Mouse (Mus musculus) spleen, postnatal 10 days (tissue): Measurements from ENCODE around the gene Frmpd4.
A peak's percentile ranks its signal among the peaks of the same experiment; 100 is the strongest.

ENCODE experiments used
- DNase-seq, 2 experiments: peaks; one replicate each; pipeline ENCODE4 v3.0.0; 2021 to 2022; ENCODE audit warnings: low spot score in 2 of 2

Frmpd4 gene

DNA sequence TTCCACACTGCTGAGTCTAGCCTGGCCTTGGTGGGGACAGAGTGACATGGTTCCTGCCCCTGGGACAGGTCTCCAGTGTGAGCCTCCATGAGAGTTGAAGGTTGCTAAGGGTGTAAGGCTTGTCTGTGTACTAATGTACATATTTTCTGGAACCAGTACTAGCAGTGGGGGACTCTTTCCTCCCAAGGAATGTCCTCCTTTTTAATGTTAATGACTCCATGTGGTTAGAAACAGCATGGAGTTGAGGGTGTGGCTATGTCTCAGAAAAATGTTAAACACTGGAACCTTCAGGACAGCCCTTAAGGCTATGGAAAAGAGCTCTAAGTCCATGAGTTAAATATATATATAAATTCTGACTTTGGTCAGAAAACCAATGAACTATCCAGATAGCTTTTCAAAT lies 436.0 kb downstream of the Frmpd4 start:
- DNase-seq, result no peak

DNA sequence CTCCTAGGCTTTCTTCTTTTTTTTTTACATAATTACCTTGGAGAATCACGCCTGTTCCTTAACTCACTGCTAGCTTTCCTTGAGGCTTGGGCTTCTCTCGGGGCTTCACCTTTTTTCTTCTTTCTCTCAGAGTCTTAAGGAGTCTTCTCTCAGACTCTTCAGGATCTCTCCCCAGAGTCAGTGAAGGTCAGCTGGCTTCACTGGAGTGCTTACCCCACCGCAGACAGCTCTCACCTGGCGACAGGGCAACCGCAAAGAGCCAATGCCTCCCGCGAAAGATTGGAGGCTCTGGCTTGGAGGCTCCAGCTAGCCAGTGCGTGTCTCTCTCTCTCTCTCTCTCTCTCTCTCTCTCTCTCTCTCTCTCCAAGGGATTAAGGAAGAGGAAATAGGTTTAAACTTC lies 453.0 kb downstream of the Frmpd4 start:
- no peak for DNase-seq

DNA sequence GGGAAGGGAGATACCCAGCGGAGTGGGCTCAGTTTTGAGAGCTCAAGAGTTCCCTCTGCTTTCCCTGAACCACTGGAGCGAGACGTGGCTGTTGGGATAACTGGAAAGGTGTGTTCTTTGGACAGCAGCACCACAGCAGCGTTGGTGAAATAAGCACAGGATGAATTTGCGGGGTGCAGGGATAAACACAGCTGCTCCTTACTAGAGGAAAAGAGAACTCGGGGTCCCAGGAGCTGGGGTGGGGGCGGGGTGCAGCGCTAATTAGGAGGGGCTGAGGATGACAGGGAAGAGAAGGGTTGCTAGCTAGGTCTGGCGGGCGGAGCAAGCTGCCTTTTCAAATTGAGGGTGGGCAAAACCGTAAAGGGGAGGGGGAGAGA lies 453.5 kb downstream of the Frmpd4 start:
- DNase-seq, result no peak

DNA sequence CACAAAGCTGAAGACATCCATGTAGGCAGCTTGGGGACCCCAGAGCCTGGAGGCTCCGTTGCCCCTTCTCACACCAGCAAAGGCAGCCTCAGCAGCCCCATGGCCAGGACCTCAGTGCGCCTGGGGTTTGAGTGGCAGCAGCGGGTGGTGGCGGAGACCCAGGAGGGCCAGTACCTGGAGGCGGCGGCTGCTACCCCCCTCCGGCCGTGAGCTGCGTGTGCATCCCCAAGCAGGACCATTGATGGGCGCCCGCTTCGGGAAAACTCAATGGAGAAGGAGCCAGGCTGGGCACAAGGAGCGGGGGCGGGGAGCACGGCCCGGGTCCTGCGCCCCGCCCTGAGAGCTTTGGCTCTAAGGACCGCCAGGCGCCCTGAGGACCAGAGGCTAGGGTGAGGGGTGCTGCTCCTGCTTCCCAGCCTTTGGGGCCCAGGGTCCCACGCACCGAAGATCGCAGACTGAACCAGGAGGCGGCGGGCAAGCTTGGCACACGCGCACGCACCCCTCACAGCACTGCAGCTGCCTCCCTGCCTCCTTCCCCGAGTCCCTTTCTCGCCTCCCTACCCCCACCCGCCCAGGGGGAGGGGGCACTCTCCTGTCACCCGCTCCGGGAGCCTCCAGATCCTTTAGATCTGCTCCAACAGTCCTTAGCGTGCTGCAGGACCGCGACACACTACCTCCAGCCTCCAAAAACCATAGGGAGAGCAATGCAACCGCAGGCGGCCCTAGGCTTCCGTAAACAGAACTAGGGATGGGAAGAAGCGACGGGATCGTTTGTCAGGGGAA lies 454.0 kb downstream of the Frmpd4 start:
- peak in 1 of 2 experiments; percentile 8 for DNase-seq

DNA sequence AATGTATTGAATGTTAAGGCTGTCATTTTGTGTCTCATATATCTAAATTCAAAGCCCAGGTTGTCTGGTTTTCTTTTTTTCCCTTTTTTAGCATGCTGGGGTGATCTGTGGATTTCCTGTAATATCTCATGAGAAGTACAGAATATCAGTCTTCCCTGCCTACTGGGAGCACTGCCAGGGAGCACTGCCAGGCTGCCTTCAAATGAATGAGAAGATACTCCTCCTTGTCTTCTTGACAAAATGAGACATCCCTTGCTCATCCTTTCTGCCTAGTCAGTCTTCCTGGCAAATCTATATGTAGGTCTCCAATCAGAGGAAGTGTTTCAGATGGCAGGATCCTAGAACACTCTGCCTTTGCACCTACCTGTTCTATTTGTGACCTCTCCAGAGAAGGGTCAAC lies 535.4 kb downstream of the Frmpd4 start:
- no peak for DNase-seq

DNA sequence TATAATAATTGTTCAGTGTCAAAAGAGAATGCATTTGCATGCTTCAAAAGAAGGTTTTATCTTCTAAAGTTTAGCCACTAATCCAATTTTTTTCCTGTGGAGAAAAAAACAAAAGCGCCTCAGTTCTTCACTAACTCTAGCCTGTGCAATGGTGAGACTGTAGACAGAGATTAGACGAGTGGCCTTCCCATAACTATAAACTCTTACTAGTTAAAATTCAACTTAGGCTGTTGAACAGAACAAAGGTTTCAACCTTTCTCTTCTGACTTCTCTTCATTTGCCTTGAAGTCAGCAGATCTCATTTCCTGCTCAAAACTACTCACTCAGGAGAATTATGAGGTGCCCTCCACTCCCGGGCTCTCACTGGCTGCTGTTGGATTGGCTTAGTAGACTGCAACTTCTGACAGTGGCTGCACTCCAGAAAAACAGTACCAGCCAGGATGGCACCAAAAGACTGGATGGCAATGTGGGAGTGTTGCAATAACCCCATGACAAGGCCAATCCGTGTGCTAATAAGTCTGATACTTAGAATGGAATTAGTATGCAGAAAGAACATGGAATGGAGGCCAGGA lies 556.4 kb downstream of the Frmpd4 start:
- DNase-seq, result no peak

DNA sequence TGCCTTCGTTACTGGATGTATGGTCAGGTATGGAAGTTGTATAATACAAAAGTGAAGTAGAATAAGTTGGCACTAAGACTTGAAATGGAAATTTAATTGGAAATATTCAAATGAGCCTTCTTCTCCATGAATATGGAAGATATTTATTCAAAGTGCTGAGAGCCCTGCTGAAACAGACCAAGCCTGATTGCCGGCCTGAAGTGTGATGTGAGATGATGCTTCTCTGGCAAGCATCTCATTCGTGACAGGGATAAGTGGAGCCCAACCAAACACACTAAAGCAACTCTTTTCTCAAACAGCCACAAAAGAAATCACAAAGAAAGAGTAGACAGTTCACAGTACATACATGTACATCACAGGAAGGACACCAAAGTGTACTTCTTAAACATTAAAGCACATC lies 559.2 kb downstream of the Frmpd4 start:
- DNase-seq, result no peak

DNA sequence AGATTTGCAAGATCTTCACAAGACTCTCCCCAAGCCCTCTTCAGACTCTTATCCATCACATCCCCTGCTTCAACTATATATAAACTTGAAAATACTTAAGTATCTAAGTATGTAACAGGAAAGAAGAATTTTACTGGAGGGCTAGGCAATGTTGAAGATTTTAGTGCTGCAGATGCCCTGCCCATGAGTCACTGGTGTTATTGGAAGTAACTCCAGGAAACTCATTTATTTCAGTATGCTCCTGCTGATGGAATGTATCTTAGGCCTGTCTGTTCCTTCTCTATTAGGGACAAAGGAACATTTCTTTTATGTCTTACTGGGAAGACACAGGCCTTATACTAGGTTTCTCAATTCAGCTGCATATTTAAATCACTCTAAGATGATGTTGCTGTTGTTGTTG lies 592.2 kb downstream of the Frmpd4 start:
- no peak for DNase-seq

DNA sequence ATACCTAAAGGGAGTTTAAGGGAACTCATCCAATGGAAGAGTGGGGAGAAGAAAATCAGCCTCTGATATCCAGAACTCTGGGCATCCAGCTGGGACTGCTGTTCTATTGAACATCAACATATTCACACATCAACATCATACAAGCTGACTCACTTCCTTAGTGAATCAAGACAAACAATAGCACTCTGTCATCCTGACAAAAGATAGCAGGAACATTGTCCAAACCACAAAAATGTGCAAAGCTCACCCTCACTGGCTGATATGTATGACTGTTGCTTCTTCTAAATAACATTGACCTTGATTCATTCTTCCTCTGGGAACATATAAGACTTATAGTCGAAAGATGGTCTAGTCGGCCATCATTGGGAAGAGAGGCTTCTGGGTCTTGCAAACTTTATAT lies 625.8 kb downstream of the Frmpd4 start:
- no peak for DNase-seq

DNA sequence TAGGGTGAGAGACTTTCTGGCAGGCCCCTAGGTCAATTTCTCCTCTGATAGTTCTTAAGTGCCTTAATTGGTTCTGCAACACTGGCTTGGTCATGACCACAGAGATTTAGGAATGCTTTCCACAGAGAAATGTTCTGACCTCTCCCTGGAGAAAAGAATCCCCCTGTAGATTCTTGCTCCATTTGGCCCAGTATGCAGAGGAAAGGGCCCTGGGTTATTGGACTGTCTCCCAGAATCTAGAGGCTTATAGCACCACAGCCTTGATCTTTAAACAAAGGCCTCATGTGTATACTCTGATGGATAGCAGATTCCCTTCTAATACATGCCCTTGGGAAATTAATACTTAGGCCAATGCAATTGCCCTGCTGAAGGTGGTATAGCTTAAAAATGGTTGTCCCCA lies 667.5 kb downstream of the Frmpd4 start:
- DNase-seq, result no peak

DNA sequence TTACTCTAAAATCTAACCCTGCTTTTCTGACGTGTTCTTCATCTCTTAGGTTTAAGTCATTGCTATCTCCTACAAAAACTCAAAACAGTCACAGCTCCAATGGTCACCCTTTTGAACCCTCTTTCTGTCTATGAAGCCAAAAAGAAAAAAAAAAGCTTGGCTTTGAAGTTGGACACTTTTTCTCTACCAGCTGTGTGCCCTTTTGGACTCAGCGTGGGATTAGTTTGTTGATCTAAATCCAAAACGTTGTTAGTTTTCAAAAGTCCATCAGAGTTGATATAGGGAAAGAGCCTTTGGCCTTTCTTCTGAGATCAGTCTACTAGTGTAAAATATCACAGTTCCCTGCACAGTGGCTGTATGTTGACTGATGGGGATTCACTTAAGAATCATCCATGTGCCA lies 676.0 kb downstream of the Frmpd4 start:
- no peak for DNase-seq

DNA sequence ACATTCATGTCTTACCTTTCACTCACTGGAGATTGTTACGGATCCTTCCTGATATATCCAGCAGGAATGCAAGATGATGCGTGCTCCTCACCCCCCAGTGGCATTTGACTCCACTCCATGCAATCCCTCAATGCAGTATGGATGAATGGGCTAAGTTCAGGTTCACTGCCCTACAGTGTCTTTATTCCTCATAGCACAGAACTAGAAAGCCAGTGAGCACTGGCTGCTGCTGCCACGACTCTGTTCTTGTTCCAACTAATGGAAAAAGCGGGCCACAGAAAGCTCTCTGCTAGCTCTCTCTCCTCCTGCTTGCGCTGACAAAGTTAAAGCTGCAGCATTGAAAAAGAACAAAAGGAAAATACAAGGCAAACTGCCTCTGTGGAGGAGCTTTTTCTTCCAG lies 722.2 kb downstream of the Frmpd4 start:
- DNase-seq, result no peak

DNA sequence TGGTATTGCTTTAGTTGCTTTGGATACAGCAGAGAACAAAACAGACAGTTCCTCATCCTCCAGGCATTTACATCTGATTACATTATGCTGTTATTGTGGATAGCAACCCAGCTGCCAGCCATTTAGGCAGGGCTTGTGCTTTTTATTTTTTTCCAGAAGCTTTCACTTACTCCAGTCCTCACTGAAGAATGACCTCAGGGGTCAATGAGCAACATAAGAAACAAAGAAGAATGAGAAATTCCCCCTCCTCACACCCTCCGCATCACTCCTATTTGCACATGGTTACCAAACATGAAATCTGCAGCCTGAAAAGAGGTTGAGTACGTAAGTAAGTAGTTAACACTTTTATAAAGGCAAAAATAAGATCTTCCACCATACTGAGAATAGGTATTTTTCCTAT lies 744.5 kb downstream of the Frmpd4 start:
- no peak for DNase-seq

DNA sequence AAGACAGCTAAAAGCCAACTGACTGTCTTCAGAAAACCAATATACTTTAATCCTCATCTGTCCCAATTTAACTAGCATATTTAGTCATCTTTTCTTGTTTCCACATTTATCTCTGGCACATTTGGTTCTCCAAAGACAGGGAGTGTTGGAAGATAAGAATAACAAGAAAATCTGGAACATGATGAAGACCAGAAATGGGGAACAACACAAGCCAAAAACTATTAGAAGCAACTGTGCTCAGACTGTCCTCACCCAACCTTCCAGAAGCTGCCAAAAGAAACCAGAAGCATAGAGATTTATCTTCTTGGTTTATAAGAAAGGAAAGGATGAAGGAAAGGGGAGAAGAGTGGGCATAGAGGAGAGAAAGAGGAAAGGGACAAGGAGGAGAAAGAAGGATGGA lies 748.6 kb downstream of the Frmpd4 start:
- no peak for DNase-seq

DNA sequence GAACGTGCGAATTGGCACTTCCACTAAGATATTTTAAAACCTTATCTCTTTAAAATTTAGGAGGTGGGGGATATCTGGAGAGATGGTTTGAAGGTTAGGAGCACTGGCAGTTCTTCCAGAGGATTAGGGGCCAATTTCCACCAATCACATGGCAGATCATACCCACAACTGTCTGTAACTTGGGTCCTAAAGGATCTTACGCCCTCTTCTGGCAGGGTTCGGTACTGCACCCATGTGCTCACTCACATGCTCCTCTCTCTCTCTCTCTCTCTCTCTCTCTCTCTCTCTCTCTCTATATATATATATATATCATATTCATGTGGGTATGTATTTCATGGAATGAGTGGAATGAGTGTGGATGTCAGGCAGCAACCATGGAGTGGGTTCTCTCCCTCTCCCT lies 759.7 kb downstream of the Frmpd4 start:
- DNase-seq, result peak in 1 of 2 experiments; percentile 50

DNA sequence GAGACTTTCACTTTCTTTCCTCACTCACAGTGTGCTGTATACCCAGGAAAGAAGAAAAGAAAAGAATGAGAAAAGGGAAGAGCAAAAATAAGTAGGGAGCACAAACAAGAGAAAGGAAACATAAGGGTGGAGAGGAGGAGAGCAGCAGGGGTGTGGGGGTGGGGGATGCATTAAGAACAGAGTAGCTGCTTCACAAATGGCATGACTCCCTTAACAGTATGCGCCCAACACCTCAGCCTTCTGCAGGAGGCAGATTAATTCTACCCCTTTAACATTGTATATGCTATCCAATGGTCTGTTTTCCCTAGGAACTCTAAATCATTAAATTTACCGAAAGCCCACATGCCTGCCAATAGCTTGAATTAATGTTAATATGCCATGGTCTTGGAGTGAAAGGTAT lies 766.9 kb downstream of the Frmpd4 start:
- no peak for DNase-seq

DNA sequence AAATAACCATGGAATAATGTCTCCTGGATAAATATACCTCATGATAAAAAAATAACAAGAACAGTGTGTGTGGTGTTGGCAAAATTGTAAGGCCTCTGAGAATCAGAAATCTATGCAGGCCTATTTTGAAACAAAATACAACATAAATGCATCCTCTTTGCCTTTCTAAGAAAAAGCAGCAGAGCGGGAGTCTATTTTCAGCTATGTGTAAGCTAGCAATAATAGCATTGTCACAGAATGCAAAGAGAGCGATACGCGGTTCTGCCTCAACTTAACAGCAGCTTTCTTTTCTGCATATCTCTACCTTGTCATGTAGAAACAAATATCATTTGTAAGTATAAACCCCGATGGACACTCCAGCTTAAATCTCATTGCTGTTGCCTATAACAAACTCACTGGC lies 768.5 kb downstream of the Frmpd4 start:
- no peak for DNase-seq

DNA sequence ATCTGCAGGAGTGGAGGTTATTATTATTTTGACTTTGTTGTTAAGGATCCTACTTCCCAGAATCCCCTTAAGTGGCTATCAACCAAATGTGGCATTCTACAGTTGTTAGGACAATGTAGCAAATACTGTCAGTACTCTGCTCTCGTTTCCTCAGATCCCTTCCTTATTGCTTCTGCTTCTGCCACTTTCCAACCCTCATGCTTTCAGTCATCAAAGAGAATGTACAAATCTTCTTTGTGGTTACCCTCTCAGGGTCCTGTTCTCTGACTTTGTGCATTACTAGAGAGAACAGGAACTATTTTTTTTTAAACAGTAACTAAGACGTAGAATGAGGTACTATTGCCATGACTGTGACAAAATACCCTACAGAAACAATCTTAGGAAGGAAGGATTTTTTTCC lies 788.3 kb downstream of the Frmpd4 start:
- no peak for DNase-seq

DNA sequence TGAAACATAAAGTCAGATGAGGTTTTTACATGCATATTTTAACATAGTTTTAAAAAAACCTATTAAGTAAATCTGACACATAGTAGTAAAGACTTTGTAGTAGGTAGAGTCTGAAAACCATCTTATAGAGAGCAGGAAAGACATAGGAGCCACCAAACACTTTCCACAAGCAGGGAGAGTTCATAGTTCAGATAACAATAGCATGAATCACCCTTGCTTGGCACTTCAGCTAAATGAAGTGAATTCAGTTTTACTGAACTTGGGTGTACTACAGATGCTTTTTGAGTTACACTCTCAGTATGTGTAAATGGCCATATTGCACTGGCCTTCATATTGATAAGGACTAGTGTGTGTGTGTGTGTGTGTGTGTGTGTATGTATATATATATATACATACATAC lies 793.5 kb downstream of the Frmpd4 start:
- DNase-seq, result no peak

DNA sequence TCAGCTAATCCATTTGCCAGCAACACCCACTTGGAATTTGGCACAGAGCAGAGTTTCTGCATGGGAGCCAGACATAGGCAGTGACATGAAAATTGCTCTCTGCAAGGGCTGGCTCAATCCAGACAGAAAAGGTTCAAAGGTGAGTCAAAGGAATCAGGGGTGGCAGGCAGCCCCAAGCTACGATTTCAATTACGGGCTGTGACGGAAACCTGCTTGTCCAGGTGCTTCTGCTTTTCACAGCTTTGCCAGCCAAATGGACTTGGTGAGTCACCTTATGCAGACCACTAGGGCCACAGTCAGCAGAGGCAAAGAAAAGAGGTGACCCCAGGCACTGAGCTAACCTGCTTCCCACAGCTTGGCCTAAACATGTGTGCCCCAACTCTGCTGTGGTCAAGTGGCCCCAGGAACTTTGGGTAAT lies 857.5 kb downstream of the Frmpd4 start:
- DNase-seq, result no peak

DNA sequence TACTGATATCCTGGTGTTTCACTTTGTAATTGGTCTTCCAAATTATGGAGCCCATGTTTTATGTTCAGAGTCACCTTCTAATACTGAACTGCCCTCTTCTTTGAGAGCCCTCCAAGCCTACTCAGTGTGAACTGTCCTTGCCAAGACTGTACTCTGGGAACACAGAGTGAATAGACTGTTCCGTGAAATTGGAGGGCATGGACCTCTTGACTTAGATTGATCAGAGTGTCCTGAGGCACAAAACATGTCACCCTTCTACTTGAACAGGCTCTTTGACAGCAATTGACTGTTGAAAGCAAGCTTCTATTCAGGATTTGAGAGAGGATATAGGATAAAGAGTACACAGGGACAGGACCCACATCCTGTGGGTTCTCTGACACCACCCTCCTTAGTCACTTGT lies 857.9 kb downstream of the Frmpd4 start:
- DNase-seq, result no peak

DNA sequence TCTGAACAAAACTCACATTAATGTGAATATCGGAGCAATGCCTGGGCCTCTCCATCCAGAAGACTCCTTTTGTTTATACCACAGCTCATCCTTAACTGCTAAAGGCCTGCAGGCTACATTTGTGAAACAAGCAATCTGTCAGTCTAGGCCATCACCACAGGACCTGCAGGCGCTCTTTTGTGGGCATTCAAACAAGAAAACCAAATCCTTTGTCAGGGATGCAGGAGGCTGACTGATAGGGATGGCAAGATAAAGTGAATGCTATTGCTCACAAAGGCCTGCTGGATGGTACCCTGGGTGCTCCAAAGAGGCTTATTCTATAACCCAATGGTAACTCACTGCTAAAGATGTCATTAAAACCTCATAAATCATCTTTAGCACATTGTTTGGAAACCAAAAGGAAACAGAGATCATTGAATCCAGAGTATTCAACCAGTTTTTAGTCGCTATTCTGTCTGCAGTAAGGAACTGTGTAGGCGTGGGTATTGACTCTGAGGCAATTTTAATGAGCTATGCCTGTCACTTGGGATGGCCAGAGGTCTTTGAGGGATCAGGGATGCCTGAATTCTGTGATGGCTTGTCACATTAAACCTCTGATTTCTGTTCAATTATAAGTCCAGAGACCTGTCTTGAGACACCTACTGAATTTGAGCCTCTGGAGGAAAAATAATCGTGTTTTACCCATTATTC lies 922.1 kb downstream of the Frmpd4 start:
- no peak for DNase-seq

DNA sequence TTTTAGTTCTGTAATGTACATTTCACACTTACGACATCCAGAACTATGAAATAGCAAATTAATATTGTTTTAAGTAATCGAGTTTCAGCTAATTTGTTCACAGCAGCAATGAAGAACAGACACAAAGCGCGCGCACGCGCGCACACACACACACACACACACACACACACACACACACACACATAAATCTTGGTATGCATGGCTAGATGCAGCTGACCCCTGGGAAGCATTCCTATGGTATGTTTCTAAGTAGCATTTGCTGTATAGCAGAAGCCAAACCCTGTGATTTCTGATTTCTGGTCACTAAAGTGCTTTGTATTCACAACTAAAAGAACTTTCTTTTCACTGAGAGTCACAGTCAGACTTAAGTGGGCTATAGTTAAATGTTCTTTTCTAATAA lies 922.8 kb downstream of the Frmpd4 start:
- no peak for DNase-seq
